In the genomic region with DNA sequence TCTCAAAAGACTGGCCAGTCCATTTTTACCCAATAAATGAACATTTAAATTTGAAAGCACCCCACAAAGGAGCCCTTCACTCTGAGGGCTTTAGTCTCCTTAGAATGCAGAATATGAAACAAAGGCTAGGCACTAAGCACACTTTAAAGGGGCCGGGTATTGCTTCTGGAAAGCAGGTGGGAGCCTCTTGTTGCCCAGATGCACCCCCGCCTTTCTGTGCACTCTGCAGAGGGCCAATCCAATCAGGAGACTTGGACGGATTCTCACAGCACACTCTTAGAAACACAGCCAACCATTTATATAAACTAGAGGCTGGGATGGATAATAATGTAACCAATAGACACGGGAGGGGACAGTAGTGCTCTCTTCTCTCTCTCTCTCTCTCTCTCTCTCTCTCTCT, we compare ENCODE assay signal across 18 mouse cellular contexts. TPM values are rescaled to one million over a fixed set of nuclear protein-coding genes. Genes with fewer than 3 reads are reported as not detected.
DNase-seq lines count a peak whose midpoint lies in the region; ATAC-seq and TF ChIP-seq lines count a peak whose summit lies in the region.
"Had no signal": no experiment of that assay in that cellular context is flagged by ENCODE, and none has a peak within 500 bp of the region (broad histone marks: within the 10 kb centered on the region; RNA-seq: fewer than 3 reads in every experiment).

No protein-coding gene starts in this region.

- DNase-seq in frontal cortex, postnatal 36 days (ENCODE audit: low spot score in 2 of 2), result no peak
- peak; percentile 47 to 49 for DNase-seq in right cerebral cortex, postnatal 10 days (ENCODE audit: low spot score in 2 of 2)
- DNase-seq in right cerebral cortex, postnatal 36 days (ENCODE audit: low spot score in 2 of 2), result no peak
- DNase-seq in hindbrain, postnatal 0 days (ENCODE audit: low spot score), result peak; percentile 31
- DNase-seq in liver, result no peak
- DNase-seq in cerebellum, postnatal 10 days, result no peak
- DNase-seq: cerebellum, adult 2 months; heart, adult 11 months; kidney, adult 9 months; lung, adult 2 months; spleen, adult 18-20 months; thymus, postnatal 14 days had no signal

- no peaks in the 10 kb centered on the region for H3K27me3 ChIP-seq in hindbrain, postnatal 0 days (ENCODE audit: insufficient read depth, low read length)
- H3K27me3 ChIP-seq in intestine, postnatal 0 days (replicated peaks; ENCODE audit: control insufficient read depth, insufficient read depth, low read length), result no peaks in the 10 kb centered on the region
- H3K27me3 ChIP-seq: CH12.LX; limb, embryonic 15.5 days; Patski had no signal

- H3K4me1 ChIP-seq in hindbrain, postnatal 0 days (ENCODE audit: insufficient read depth, low read length), result no peaks in the 10 kb centered on the region
- 0 out of 2 replicates have a peak, but pooled peaks cover 2% of the 10 kb centered on the region for H3K4me1 ChIP-seq in intestine, postnatal 0 days (replicated peaks; ENCODE audit: control insufficient read depth, insufficient read depth, low read length)
- H3K4me1 ChIP-seq: limb, embryonic 15.5 days had no signal

- no peak for TF ChIP-seq CTCF in hindbrain, postnatal 0 days (IDR thresholded peaks at IDR 0.05; ENCODE audit: low read depth)
- no peak for TF ChIP-seq CTCF in intestine, postnatal 0 days (IDR thresholded peaks at IDR 0.05; ENCODE audit: low read depth)

- 29% methylated on average over 4 of the region's 4 CpGs for WGBS in hindbrain, postnatal 0 days
- WGBS in intestine, postnatal 0 days, result 52% methylated on average over 4 of the region's 4 CpGs

- H3K9ac ChIP-seq in hindbrain, postnatal 0 days (replicated peaks; ENCODE audit: low read length), result no peak overlapping the region
- H3K9ac ChIP-seq in intestine, postnatal 0 days (ENCODE audit: low read depth, low read length), result no peak overlapping the region
- H3K9ac ChIP-seq: limb, embryonic 15.5 days had no signal

- no peak overlapping the region for H3K4me3 ChIP-seq in hindbrain, postnatal 0 days (ENCODE audit: low read length)
- no peak overlapping the region for H3K4me3 ChIP-seq in intestine, postnatal 0 days (ENCODE audit: low read depth, low read length)
- H3K4me3 ChIP-seq: limb, embryonic 15.5 days had no signal

- peak; percentile 45 for ATAC-seq in frontal cortex, adult (ENCODE audit: low TSS enrichment)
- ATAC-seq in hindbrain, postnatal 0 days, result no peak
- no peak for ATAC-seq in intestine, postnatal 0 days
- ATAC-seq: Patski had no signal

- no peak overlapping the region for H3K27ac ChIP-seq in hindbrain, postnatal 0 days
- no peak overlapping the region for H3K27ac ChIP-seq in intestine, postnatal 0 days (ENCODE audit: low read depth, low read length)
- H3K27ac ChIP-seq: limb, embryonic 15.5 days; macrophage had no signal

- no peak overlapping the region for H3K4me2 ChIP-seq in hindbrain, postnatal 0 days (ENCODE audit: low read depth, low read length)
- no peak overlapping the region for H3K4me2 ChIP-seq in intestine, postnatal 0 days (replicated peaks; ENCODE audit: low read depth)
- H3K4me2 ChIP-seq: limb, embryonic 15.5 days had no signal

- H3K36me3 ChIP-seq in hindbrain, postnatal 0 days (ENCODE audit: insufficient read depth, low read length), result no peaks in the 10 kb centered on the region
- H3K36me3 ChIP-seq in intestine, postnatal 0 days (ENCODE audit: control insufficient read depth, insufficient read depth), result peaks cover 7% of the 10 kb centered on the region

- no peaks in the 10 kb centered on the region for H3K9me3 ChIP-seq in hindbrain, postnatal 0 days (ENCODE audit: low read length)
- H3K9me3 ChIP-seq in intestine, postnatal 0 days (ENCODE audit: control insufficient read depth), result no peaks in the 10 kb centered on the region
- H3K9me3 ChIP-seq: limb, embryonic 15.5 days had no signal

RNA-seq across cellular contexts. Expression of gene Fxn, which starts 11.9 kb away (rescaled TPM):
- 28.5 and 30.4 TPM in 2 replicates for total RNA-seq in hindbrain, postnatal 0 days (2014; rRNA removed)
- 43.8 and 47.7 TPM in 2 replicates for polyA plus RNA-seq in hindbrain, postnatal 0 days (2015; fragmentation: Nextera tagmentation; extraction: Ambion mirVana)
- 18.9 and 21.1 TPM in 2 replicates for polyA plus RNA-seq in intestine, postnatal 0 days (2015; fragmentation: Nextera tagmentation; extraction: Ambion mirVana)

RNA-seq across cellular contexts. Expression of gene Tjp2, which starts 43.7 kb away (rescaled TPM):
- total RNA-seq in hindbrain, postnatal 0 days (2014; rRNA removed), result 15.8 and 20.3 TPM in 2 replicates
- polyA plus RNA-seq in hindbrain, postnatal 0 days (2015; fragmentation: Nextera tagmentation; extraction: Ambion mirVana), result 13.9 and 15.0 TPM in 2 replicates
- polyA plus RNA-seq in intestine, postnatal 0 days (2015; fragmentation: Nextera tagmentation; extraction: Ambion mirVana), result 26.2 and 28.5 TPM in 2 replicates

Comparison
In these comparisons a context has a peak if more than half of its experiments do, and no peak if none do; other contexts are left out.
1. DNase-seq: peak in right cerebral cortex, postnatal 10 days (2 of 2) and hindbrain, postnatal 0 days (single experiment); none in frontal cortex, postnatal 36 days (0 of 2), right cerebral cortex, postnatal 36 days (0 of 2), liver (single experiment) and cerebellum, postnatal 10 days (0 of 2).